Mouse (Mus musculus): ENCODE results near the gene Msmp.

GRCm38 (mm10) chr4:43533270-43533669 is 51.0 kb downstream of the Msmp start:
- TF ChIP-seq MYOG (IDR thresholded peaks at IDR 0.05; ENCODE audit: control insufficient read depth, extremely low read depth, insufficient read length) (no peak), CTCF (IDR thresholded peaks at IDR 0.05; ENCODE audit: control insufficient read depth, insufficient read depth, insufficient read length) (no peak), CEBPB (IDR thresholded peaks at IDR 0.05; ENCODE audit: low read depth) (no peak), MAX (IDR thresholded peaks at IDR 0.05) (no peak), USF1 (IDR thresholded peaks at IDR 0.05; ENCODE audit: low read depth) (no peak), FOSL1 (IDR thresholded peaks at IDR 0.05; ENCODE audit: insufficient read depth, low read length, poor library complexity, severe bottlenecking) (no peak), MYOD1 (IDR thresholded peaks at IDR 0.05; ENCODE audit: control insufficient read depth, insufficient read length, low read depth) (no peak)

Data from C2C12 (cell line).